In the genomic region with DNA sequence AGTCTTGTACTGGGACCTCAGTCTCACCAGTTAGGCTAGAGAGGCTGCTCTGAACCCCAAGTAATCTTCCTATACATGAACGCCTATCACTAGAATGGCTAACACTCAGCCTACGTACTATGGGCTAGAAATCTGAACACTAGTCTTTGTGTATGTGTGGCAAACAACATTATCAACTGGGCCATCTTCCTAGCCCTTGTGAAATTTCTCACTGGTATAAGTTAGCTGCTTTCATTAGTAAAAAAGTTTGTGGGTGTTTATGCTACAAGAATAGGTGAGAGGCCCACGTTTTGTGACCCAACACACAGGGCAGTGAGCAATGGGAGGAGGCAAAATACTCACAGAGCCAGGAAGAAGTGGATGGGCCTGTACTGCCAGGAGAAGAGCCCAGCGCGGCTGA, we compare ENCODE assay signal across 47 mouse cellular contexts. TPM values are rescaled to one million over a fixed set of nuclear protein-coding genes. Genes with fewer than 3 reads are reported as not detected.
"Had no signal": no experiment of that assay in that cellular context is flagged by ENCODE, and none has a peak within 500 bp of the region (broad histone marks: within the 10 kb centered on the region; RNA-seq: fewer than 3 reads in every experiment).

No protein-coding gene starts in this region.

- H3K4me3 ChIP-seq: limb, embryonic 10.5 days; limb, embryonic 12.5 days; limb, embryonic 13.5 days; limb, embryonic 15.5 days; liver, embryonic 12.5 days; liver, embryonic 13.5 days; liver, embryonic 15.5 days; lung, embryonic 15.5 days; megakaryocyte, embryonic 14.5 days; midbrain, embryonic 10.5 days; midbrain, embryonic 12.5 days; midbrain, embryonic 13.5 days; midbrain, embryonic 15.5 days; myocyte had no signal

- DNase-seq: left cerebral cortex, postnatal 4 days; liver; liver, embryonic 13.5 days; liver, postnatal 0 days; lung, adult 18-20 months; lung, adult 2 months; lung, embryonic 14.5 days; lung, postnatal 10 days; lung, postnatal 14 days; lung, postnatal 36 days; lung, postnatal 4 days; midbrain, embryonic 14.5 days had no signal

- H3K36me3 ChIP-seq: limb, embryonic 10.5 days; limb, embryonic 12.5 days; limb, embryonic 13.5 days; limb, embryonic 15.5 days; liver, embryonic 12.5 days; liver, embryonic 13.5 days; liver, embryonic 15.5 days; lung, embryonic 15.5 days; midbrain, embryonic 10.5 days; midbrain, embryonic 12.5 days; midbrain, embryonic 13.5 days; midbrain, embryonic 15.5 days had no signal

- H3K4me2 ChIP-seq: limb, embryonic 12.5 days; limb, embryonic 13.5 days; limb, embryonic 15.5 days; liver, embryonic 11.5 days; liver, embryonic 12.5 days; liver, embryonic 13.5 days; liver, embryonic 15.5 days; lung, embryonic 14.5 days; lung, embryonic 15.5 days; midbrain, embryonic 11.5 days; midbrain, embryonic 12.5 days; midbrain, embryonic 13.5 days; midbrain, embryonic 15.5 days had no signal

- H3K27me3 ChIP-seq: limb, embryonic 12.5 days; limb, embryonic 13.5 days; limb, embryonic 15.5 days; liver, embryonic 13.5 days; liver, embryonic 15.5 days; lung, embryonic 15.5 days; midbrain, embryonic 12.5 days; midbrain, embryonic 13.5 days; midbrain, embryonic 15.5 days had no signal

- H3K27ac ChIP-seq: limb, embryonic 10.5 days; limb, embryonic 12.5 days; limb, embryonic 13.5 days; limb, embryonic 15.5 days; liver, embryonic 12.5 days; liver, embryonic 13.5 days; liver, embryonic 14.5 days; liver, embryonic 15.5 days; lung, embryonic 15.5 days; macrophage; midbrain, embryonic 10.5 days; midbrain, embryonic 12.5 days; midbrain, embryonic 13.5 days; midbrain, embryonic 15.5 days had no signal

- H3K9me3 ChIP-seq: limb, embryonic 10.5 days; limb, embryonic 12.5 days; limb, embryonic 13.5 days; limb, embryonic 15.5 days; liver, embryonic 12.5 days; liver, embryonic 13.5 days; liver, embryonic 15.5 days; lung, embryonic 15.5 days; midbrain, embryonic 10.5 days; midbrain, embryonic 12.5 days; midbrain, embryonic 13.5 days; midbrain, embryonic 15.5 days had no signal

- H3K4me1 ChIP-seq: limb, embryonic 10.5 days; limb, embryonic 12.5 days; limb, embryonic 13.5 days; limb, embryonic 15.5 days; liver, embryonic 12.5 days; liver, embryonic 13.5 days; liver, embryonic 15.5 days; lung, embryonic 15.5 days; megakaryocyte, embryonic 14.5 days; midbrain, embryonic 10.5 days; midbrain, embryonic 12.5 days; midbrain, embryonic 13.5 days; midbrain, embryonic 15.5 days had no signal

- H3K9ac ChIP-seq: limb, embryonic 12.5 days; limb, embryonic 13.5 days; limb, embryonic 15.5 days; liver, embryonic 12.5 days; liver, embryonic 13.5 days; liver, embryonic 14.5 days; liver, embryonic 15.5 days; liver, postnatal 0 days; lung, embryonic 14.5 days; lung, embryonic 15.5 days; midbrain, embryonic 12.5 days; midbrain, embryonic 13.5 days; midbrain, embryonic 15.5 days had no signal

- ATAC-seq: liver, embryonic 12.5 days; liver, postnatal 0 days; lung, postnatal 0 days; midbrain, embryonic 13.5 days; midbrain, embryonic 15.5 days; midbrain, embryonic 16.5 days had no signal

RNA-seq across cellular contexts. Expression of gene Spdye4a, which starts 5.7 kb away (rescaled TPM):
- total RNA-seq: left cerebral cortex, adult 8-10 months; left cerebral cortex, postnatal 10 days; left cerebral cortex, postnatal 14 days; left cerebral cortex, postnatal 25 days; left cerebral cortex, postnatal 36 days; left cerebral cortex, postnatal 4 days; liver, adult 2 months; megakaryocyte progenitor cell, adult 5-6 weeks; megakaryocyte, adult 5-6 weeks; megakaryocyte-erythroid progenitor cell, adult 5-6 weeks; midbrain, postnatal 0 days; monocyte, adult 5-6 weeks had no signal
- polyA plus RNA-seq: limb, embryonic 10.5 days; limb, embryonic 11.5 days; limb, embryonic 12.5 days; limb, embryonic 13.5 days; limb, embryonic 14.5 days; limb, embryonic 15.5 days; liver, adult 2 months; liver, embryonic 11.5 days; liver, embryonic 12.5 days; liver, embryonic 13.5 days; liver, embryonic 14.5 days; liver, embryonic 15.5 days; liver, embryonic 16.5 days; liver, postnatal 0 days; lung, adult 2 months; lung, embryonic 14.5 days; lung, embryonic 15.5 days; lung, embryonic 16.5 days; lung, postnatal 0 days; macrophage; midbrain, embryonic 10.5 days; midbrain, embryonic 11.5 days; midbrain, embryonic 12.5 days; midbrain, embryonic 13.5 days; midbrain, embryonic 14.5 days; midbrain, embryonic 15.5 days; midbrain, embryonic 16.5 days; myocyte; neural tube, embryonic 11.5 days had no signal

RNA-seq across cellular contexts. Expression of gene Spdye4b, which starts 40.2 kb away (rescaled TPM):
- total RNA-seq: left cerebral cortex, adult 8-10 months; left cerebral cortex, postnatal 10 days; left cerebral cortex, postnatal 14 days; left cerebral cortex, postnatal 25 days; left cerebral cortex, postnatal 36 days; liver, adult 2 months; megakaryocyte progenitor cell, adult 5-6 weeks; megakaryocyte, adult 5-6 weeks; megakaryocyte-erythroid progenitor cell, adult 5-6 weeks; midbrain, postnatal 0 days had no signal
- polyA plus RNA-seq: limb, embryonic 10.5 days; limb, embryonic 11.5 days; limb, embryonic 12.5 days; limb, embryonic 13.5 days; limb, embryonic 14.5 days; limb, embryonic 15.5 days; liver, adult 2 months; liver, embryonic 11.5 days; liver, embryonic 12.5 days; liver, embryonic 13.5 days; liver, embryonic 14.5 days; liver, embryonic 15.5 days; liver, embryonic 16.5 days; liver, postnatal 0 days; lung, adult 2 months; lung, embryonic 14.5 days; lung, embryonic 15.5 days; lung, postnatal 0 days; macrophage; midbrain, embryonic 10.5 days; midbrain, embryonic 11.5 days; midbrain, embryonic 12.5 days; midbrain, embryonic 14.5 days; midbrain, embryonic 15.5 days; midbrain, embryonic 16.5 days; midbrain, postnatal 0 days; myocyte; neural tube, embryonic 11.5 days had no signal
